Mouse (Mus musculus) heart, adult 2 months (tissue): ENCODE measurements at regions not wholly inside any gene's neighbourhood (a gene's known extent, or its start where the extent isn't known, plus 50 kb on each side); places are given as distances from the start of the nearest gene placed in this dataset.
A peak's percentile ranks its signal among the peaks of the same experiment; 100 is the strongest.

ENCODE experiments used
- DNase-seq, 2 experiments: peaks; one replicate each; pipeline ENCODE4 v3.0.0; 2021
- H3K27ac ChIP-seq: fragments of 200-600 bp; 2 replicates; pipeline ENCODE4 v1.8.1; 2022
- H3K27me3 ChIP-seq: fragments of 200-500 bp; 2 replicates; pipeline ENCODE4 v1.6.1; 2012; ENCODE audit warnings: mild to moderate bottlenecking, low read length, inconsistent platforms, mixed read lengths; ENCODE audit not compliant: control insufficient read depth, insufficient read depth
- H3K36me3 ChIP-seq: fragments of 200-500 bp; 2 replicates; pipeline ENCODE4 v1.6.1; 2012; ENCODE audit warnings: low read length, inconsistent platforms; ENCODE audit not compliant: control insufficient read depth, insufficient read depth
- H3K4me1 ChIP-seq: fragments of 200-500 bp; 2 replicates; pipeline ENCODE4 v1.6.1; 2011; ENCODE audit warnings: low read length; ENCODE audit not compliant: control insufficient read depth, insufficient read depth
- H3K4me3 ChIP-seq: fragments of 200-600 bp; 2 replicates; pipeline ENCODE4 v1.8.1; 2022
- H3K79me2 ChIP-seq: fragments of 200-500 bp; replicated peaks from 2 replicates; pipeline ENCODE4 v1.6.1; 2012; ENCODE audit warnings: mild to moderate bottlenecking, inconsistent platforms, low read length, moderate library complexity, mixed read lengths; ENCODE audit not compliant: control insufficient read depth, insufficient read depth
- H3K9ac ChIP-seq: fragments of 200-500 bp; 2 replicates; pipeline ENCODE4 v1.6.1; 2012; ENCODE audit warnings: low read depth, mild to moderate bottlenecking, control low read depth, inconsistent platforms, low read length, mixed read lengths
- CTCF ChIP-seq: fragments of 200-600 bp; IDR thresholded peaks from 2 replicates; pipeline ENCODE4 v1.8.1; 2022; ENCODE audit warnings: antibody characterized with exemption, mild to moderate bottlenecking, moderate library complexity
- EP300 ChIP-seq: fragments of 200-500 bp; IDR thresholded peaks from 2 replicates; pipeline ENCODE4 v1.6.1; 2011; ENCODE audit warnings: low read depth, low read length, control low read depth; ENCODE audit not compliant: insufficient read depth
- POLR2A ChIP-seq: fragments of 200-500 bp; IDR thresholded peaks from 2 replicates; pipeline ENCODE4 v1.6.1; 2011; ENCODE audit warnings: mild to moderate bottlenecking, low read depth, low read length, control low read depth; ENCODE audit not compliant: insufficient read depth
- WGBS: fragments of 180-500 bp; shearing (Covaris S2); methylation state at CpG from one replicate; pipeline ENCODE4 v1.1.7; 2018; 5-methylcytosine and 5-hydroxymethylcytosine counted together
- intact Hi-C: fragments of 180-260 bp; cut with DNase I; formaldehyde crosslinking; loops from one replicate; pipeline ENCODE4 v1.15.1; 2025

DNA sequence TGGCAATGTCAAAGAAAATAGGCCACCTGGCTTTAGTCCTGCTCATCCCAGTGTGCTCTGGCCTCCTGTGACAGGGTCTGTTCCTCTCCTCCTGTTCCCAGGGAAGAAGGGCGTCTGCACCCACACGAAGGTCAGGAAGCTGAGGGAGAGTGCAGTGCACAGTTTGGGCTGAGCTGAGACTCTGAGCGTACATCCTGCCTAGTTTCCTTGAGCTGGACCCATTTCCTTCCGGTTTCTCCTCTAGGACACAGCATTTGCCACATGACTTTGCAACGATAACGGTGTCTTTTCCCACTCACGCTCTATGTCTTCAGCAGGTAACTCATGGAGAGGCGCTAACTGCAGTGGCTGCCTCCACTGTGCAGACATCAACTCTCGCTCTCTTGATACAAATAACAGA is 59.6 kb upstream of the Cdh4 start:
- 0 out of 2 replicates have a peak, but pooled peaks cover 1% of the 10 kb centered on the region for H3K4me1 ChIP-seq
- DNase-seq = peak in 1 of 2 experiments; percentile 6
- no peaks in the 10 kb centered on the region for H3K79me2 ChIP-seq
- H3K27me3 ChIP-seq = no peaks in the 10 kb centered on the region
- no peak for TF ChIP-seq POLR2A
- TF ChIP-seq CTCF = no peak
- no peak for TF ChIP-seq EP300
- no peaks in the 10 kb centered on the region for H3K36me3 ChIP-seq
- intact Hi-C loops = no loop called here
- 51% methylated on average over 9 of the region's 9 CpGs for WGBS
- H3K27ac ChIP-seq = no peak overlapping the region
- no peak overlapping the region for H3K9ac ChIP-seq
- no peak overlapping the region for H3K4me3 ChIP-seq

DNA sequence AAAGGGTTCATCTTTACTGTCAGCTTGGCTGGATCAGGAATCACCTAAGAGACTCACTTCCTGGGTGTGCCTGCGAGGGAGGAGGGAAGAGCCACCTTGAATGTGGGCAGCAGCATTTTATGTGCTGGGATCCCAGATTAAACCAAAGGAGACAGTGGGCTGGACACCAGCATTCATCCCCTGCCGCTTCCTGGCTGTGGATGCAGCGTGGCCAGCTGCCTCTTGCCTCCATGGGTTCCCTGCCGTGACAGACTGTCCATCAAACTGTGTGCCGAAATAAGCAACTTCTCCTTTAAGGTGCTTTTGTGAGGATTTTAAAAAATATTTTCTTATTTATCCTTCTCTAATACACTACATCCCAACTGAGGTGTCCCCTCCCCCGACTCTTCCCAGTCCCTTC is 55.4 kb upstream of the Cdh4 start:
- 0 out of 2 replicates have a peak, but pooled peaks cover 1% of the 10 kb centered on the region for H3K4me1 ChIP-seq
- no peak overlapping the region for H3K9ac ChIP-seq
- no peaks in the 10 kb centered on the region for H3K27me3 ChIP-seq
- 65% methylated on average over 6 of the region's 6 CpGs for WGBS
- TF ChIP-seq EP300 (no peak), CTCF (no peak), POLR2A (no peak)
- no peak overlapping the region for H3K4me3 ChIP-seq
- no peaks in the 10 kb centered on the region for H3K79me2 ChIP-seq
- intact Hi-C loops = no loop called here
- DNase-seq = no peak
- no peaks in the 10 kb centered on the region for H3K36me3 ChIP-seq
- H3K27ac ChIP-seq = no peak overlapping the region

DNA sequence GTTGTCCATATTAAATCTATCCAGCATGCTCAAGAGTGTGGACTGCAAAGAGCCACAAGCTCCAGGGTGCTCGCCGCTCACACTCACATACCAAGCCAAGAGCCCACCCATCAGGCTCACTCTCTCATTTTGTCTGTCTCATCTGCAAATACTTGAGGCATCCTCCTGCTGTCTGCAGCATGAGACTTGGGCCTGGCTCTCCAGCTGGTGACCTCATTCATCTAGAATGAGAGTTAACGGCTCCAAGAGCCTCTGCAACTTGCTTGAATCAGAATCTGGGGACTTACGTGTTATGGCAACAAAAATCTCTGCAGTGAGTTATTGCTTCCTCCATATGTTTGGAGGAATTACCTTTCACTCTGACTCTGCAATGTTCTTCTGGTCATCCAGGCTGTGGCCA is 51.7 kb upstream of the Cdh4 start:
- Histone ChIP-seq H3K4me3 (no peak overlapping the region), H3K36me3 (no peaks in the 10 kb centered on the region), H3K4me1 (no peaks in the 10 kb centered on the region), H3K79me2 (no peaks in the 10 kb centered on the region), H3K27me3 (no peaks in the 10 kb centered on the region), H3K9ac (no peak overlapping the region), H3K27ac (no peak overlapping the region)
- intact Hi-C loops = no loop called here
- TF ChIP-seq CTCF = no peak
- TF ChIP-seq EP300 = no peak
- no peak for TF ChIP-seq POLR2A
- 63% methylated on average over 4 of the region's 4 CpGs for WGBS
- no peak for DNase-seq

DNA sequence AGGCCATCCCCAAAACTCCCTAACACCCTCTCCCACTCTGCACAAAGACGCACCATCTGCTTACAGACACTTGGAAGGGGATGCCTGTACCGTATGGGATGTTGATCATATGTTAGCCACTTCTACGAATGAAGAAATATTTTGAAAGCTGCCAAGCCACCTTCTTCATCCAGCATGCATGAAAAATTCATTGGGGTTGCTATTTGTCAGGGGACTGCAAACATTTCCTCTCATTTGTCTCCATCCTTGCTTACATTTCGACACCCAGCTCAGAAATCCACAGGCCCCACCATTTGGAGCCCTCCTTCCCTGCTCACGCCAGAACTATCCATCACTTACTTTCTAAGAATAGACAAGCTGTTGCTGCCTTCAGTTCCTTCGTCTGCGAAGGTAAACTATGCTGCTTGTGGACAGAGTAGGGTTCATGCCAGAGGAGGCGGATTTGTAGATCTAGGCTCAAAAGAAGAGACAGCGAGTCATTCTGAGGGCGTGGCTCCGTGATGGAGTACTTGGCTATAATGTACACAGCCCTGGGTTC is 51.2 kb upstream of the Cdh4 start:
- Histone ChIP-seq H3K9ac (no peak overlapping the region), H3K79me2 (no peaks in the 10 kb centered on the region), H3K4me3 (no peak overlapping the region), H3K27ac (no peak overlapping the region), H3K4me1 (no peaks in the 10 kb centered on the region), H3K36me3 (no peaks in the 10 kb centered on the region), H3K27me3 (no peaks in the 10 kb centered on the region)
- DNase-seq = no peak
- intact Hi-C loops = no loop called here
- TF ChIP-seq CTCF (no peak), POLR2A (no peak), EP300 (no peak)
- WGBS = 58% methylated on average over 11 of the region's 11 CpGs
